Mouse (Mus musculus): Measurements from ENCODE around the gene Dnaaf5.

The Dnaaf5 gene

DNA sequence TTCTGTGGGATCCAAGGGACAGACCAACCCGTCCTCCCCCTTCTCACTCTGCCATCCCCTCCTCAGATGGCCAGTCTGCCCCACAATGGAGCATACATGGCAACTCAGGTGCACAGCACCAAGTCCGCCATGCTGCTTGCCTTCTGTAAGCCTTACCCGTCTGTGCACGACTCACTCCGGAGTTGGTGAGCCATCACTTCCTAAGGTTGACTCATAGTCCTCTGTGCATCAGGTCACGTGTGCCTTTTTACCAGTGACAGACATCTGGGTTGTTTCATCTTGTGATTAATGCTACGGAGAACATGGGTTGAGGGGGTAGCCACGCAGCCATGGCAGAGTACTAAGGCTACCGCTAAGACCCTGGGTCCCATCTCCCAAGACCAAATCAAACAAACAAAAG lies 9.4 kb upstream of the Dnaaf5 start:
- no peak for DNase-seq (ENCODE audit: low spot score in 2 of 2)

DNA sequence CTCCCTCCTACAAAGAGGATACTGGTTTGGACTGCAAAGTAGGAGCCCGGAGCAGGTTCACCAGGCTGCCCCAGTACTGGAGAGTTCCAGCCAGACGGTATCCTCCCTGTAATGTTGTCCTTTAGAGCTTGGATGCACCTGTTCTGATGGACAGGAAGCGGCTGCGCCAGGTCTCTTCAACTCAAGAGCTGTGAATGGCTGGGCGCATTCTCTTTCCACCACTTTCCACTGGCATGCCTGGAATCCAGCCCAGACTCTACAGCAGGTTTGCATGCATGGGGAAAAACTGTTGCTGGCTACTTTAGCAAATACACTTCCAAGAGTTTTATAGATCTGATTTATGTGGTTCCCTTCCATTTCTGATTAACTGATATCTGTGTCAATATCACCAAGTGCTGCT lies 8.7 kb upstream of the Dnaaf5 start:
- DNase-seq (ENCODE audit: low spot score in 2 of 2): no peak

GRCm38 (mm10) chr5:139143890-139144289 lies 6.1 kb upstream of the Dnaaf5 start:
- DNase-seq (ENCODE audit: low spot score in 2 of 2): no peak

DNA sequence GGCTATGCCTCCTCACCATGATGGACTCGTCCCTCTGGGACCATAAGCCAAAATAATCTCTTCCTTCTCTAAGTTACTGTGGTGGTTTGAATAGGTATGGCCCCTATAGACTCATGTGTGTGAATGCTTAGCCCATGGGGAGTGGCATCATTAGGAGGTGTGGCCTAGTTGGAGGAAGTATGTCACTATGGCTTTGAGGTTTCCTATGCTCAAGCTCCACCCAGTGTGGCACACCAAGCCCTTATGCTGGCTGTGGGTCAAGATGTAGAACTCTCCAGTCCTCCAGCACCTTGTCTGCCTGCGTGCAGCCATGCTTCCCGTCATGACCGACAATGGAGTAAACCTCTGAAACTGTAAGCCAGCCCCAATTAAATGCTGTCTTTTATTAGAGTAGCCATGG lies 4.3 kb upstream of the Dnaaf5 start:
- DNase-seq (ENCODE audit: low spot score in 2 of 2): no peak

DNA sequence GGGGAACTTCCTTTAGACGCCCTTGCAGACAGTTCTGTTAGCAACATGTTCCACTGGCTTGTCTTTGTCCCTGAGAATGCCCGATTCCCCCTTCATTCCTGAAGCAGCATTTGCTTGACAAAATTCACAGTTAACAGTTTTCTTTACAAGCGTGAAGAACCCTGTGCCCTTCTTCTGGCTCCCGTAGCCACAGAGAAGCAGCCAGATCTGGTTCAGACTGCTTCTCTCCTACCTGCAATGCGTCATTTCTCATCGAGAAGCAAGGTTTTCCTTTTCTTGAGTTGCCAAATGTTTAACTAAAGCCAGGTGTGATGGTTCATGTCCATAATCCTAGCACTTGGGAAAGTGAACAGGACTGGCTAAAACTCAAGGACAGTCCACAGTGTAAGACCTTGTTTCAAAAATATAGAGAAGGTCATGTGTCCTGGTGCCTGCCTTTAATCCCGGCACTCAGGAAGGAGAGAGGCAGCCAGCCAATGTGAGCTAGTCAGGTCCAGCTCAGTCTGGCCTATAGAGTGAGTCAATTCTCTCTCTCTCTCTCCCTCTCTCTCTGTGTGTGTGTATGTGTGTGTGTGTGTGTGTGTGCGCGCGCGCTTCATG lies 3.4 kb upstream of the Dnaaf5 start:
- DNase-seq (ENCODE audit: low spot score in 2 of 2): no peak

- DNase-seq (ENCODE audit: low spot score in 2 of 2): no peak
These were observed 2.6 kb upstream of the Dnaaf5 start for GRCm38 (mm10) chr5:139147178-139148078.

- peak in 1 of 2 experiments; percentile 29 for DNase-seq (ENCODE audit: low spot score in 2 of 2)
These were observed 884 bp upstream of the Dnaaf5 start for GRCm38 (mm10) chr5:139149006-139149672.

- no peak for DNase-seq (ENCODE audit: low spot score in 2 of 2)
These were observed 594 bp downstream of the Dnaaf5 start for GRCm38 (mm10) chr5:139150603-139151031.

GRCm38 (mm10) chr5:139160899-139161298 lies 10.9 kb downstream of the Dnaaf5 start:
- DNase-seq (ENCODE audit: low spot score in 2 of 2): no peak

DNA sequence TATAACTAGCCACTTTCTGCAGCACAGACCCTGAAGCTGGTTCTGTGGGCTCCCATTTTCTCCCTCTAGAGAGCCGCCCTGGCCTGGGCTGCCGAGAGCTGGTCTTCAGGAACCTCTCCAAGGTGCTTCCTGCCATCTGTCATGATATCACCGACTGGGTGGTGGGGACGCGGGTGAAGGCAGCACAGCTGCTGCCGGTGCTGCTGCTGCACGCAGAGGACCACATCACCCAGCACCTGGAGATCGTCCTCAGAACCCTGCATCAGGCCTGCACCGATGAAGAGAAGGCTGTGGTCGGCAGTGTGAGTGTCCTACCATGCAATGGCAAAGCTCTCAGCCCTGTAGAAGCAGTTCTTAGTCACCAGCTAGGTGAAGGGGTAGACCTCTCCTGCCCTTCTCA lies 11.6 kb downstream of the Dnaaf5 start:
- no peak for DNase-seq (ENCODE audit: low spot score in 2 of 2)

- DNase-seq (ENCODE audit: low spot score in 2 of 2): no peak
These were observed 16.8 kb downstream of the Dnaaf5 start for GRCm38 (mm10) chr5:139166781-139167361.

GRCm38 (mm10) chr5:139167548-139167947 lies 17.5 kb downstream of the Dnaaf5 start:
- no peak for DNase-seq (ENCODE audit: low spot score in 2 of 2)

DNA sequence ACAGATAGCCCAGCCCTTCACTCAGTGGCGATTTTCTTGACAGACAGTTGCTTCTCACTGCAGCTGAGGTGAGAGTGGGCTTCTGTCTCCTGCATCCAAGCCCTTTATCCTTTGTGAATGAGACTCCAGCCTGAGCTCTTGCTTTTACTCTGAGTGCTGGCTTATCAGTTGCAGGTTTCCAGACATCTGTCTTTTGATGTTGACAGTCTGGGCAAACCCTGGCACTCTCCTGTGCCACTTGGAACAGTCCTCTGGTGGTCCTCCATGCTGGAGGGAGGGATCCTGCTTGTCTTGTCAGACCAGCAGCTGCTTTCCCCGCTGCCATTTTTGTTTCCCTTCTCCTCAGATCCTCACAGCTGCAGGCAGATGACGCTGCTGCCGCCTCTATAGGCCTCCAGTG lies 21.9 kb downstream of the Dnaaf5 start:
- no peak for DNase-seq (ENCODE audit: low spot score in 2 of 2)

DNA sequence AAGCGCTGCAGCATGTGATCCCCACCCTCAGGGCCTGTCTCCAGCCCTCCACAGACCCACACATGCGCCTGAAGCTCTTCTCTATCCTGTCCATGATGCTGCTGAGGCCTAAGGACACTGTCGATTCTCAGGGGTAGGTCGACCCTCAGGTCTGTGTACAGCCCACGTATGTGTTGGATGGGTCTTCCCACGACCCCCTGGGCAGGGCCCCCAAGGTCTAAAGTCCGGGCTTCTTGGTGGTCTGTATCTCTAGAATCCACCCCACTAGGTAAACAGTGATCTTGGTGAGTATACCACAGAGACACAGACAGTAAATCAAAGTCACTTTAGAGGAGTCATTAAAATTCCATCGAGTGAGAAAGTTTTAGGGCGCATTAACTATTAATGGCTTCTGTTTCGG lies 24.1 kb downstream of the Dnaaf5 start:
- DNase-seq (ENCODE audit: low spot score in 2 of 2): no peak

GRCm38 (mm10) chr5:139174556-139175547 lies 24.8 kb downstream of the Dnaaf5 start:
- DNase-seq (ENCODE audit: low spot score in 2 of 2): peak; percentile 39 to 57

- DNase-seq (ENCODE audit: low spot score in 2 of 2): peak; percentile 31 to 68
These were observed 29.0 kb downstream of the Dnaaf5 start for GRCm38 (mm10) chr5:139178895-139179631.

DNA sequence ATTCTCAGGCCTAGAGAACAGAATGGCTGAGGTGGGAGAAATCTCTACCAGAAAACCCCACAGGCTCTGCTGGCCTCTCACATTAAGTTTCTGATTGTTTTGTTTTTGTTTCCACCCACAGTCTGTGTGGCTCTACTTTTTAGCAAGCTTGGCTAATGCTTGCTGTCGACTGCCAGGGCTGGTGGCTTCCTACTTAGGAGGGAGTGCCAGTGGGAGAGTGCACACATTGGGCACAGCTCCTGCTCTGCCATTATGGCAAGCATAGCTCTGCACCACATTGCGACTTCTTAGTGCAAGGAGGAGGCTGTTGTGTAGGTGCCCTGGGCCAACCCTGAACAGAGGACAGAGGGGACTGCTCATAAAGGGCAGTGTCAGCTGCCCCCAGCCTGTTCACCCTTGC lies 33.1 kb downstream of the Dnaaf5 start:
- DNase-seq (ENCODE audit: low spot score in 2 of 2): no peak

- no peak for DNase-seq (ENCODE audit: low spot score in 2 of 2)
These were observed 33.6 kb downstream of the Dnaaf5 start for GRCm38 (mm10) chr5:139183601-139184000.

GRCm38 (mm10) chr5:139184897-139185296 lies 34.9 kb downstream of the Dnaaf5 start:
- DNase-seq (ENCODE audit: low spot score in 2 of 2): no peak

GRCm38 (mm10) chr5:139189726-139190125 lies 39.7 kb downstream of the Dnaaf5 start:
- no peak for DNase-seq (ENCODE audit: low spot score in 2 of 2)
